Mouse (Mus musculus) liver, embryonic 14.5 days (tissue): ENCODE results near the gene Hmgxb4.

Experiments used
- CTCF ChIP-seq: IDR thresholded peaks from 2 replicates; pipeline ENCODE4 v1.5.1; 2016; ENCODE audit warnings: antibody characterized with exemption, low read depth, control low read depth
- EP300 ChIP-seq: IDR thresholded peaks from 2 replicates; pipeline ENCODE4 v1.6.1; 2016; ENCODE audit warnings: antibody characterized with exemption, low read depth

DNA sequence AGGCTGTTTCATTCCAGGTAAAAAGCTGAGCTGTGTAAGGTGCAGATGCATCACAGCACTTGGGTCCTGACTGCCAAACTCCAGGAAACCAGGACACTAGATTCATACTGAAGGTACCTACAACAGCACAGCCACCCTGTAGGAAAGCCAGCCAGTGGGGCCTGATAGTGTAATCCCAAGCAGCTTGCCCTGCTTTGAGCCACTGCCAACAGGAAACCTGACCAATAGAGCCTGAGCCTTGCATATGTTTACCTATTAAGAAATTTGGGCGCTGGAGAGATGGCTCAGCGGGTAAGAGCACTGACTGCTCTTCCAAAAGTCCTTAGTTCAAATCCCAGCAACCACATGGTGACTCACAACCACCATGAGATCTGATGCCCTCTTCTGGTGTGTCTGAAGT is 49.0 kb downstream of the Hmgxb4 start:
- TF ChIP-seq EP300 (no peak), CTCF (no peak)
